Mouse (Mus musculus) MEL (cell line): ENCODE data around the gene Ptpn1.

ENCODE experiments used
- CTCF ChIP-seq, 3 experiments: IDR thresholded peaks in 2 of 3; conservative IDR thresholded peaks in 1 of 3; 2 replicates each; pipeline ENCODE4 v1.5.1; 2011 to 2012; ENCODE audit warnings: low read length in 3 of 3, low read depth in 2 of 3, mild to moderate bottlenecking in 2 of 3, improper control_type of control experiment in 1 of 3, inconsistent platforms in 1 of 3, mixed read lengths in 1 of 3, moderate library complexity in 1 of 3; ENCODE audit not compliant: control insufficient read depth in 1 of 3, insufficient read depth in 1 of 3, poor library complexity in 1 of 3, severe bottlenecking in 1 of 3
- E2F4 ChIP-seq: IDR thresholded peaks from 2 replicates; pipeline ENCODE4 v1.6.1; 2011; ENCODE audit warnings: low read depth, low read length, improper control_type of control experiment, borderline replicate concordance
- EP300 ChIP-seq, 2 experiments: IDR thresholded peaks; 2 replicates each; pipeline ENCODE4 v1.6.1; 2011; ENCODE audit warnings: improper control_type of control experiment in 2 of 2, low read length in 2 of 2, low read depth in 1 of 2, mild to moderate bottlenecking in 1 of 2
- GATA1 ChIP-seq: IDR thresholded peaks from 2 replicates; pipeline ENCODE4 v1.6.1; 2011; ENCODE audit warnings: low read depth, low read length, improper control_type of control experiment
- HCFC1 ChIP-seq: IDR thresholded peaks from 2 replicates; pipeline ENCODE4 v1.6.1; 2012; ENCODE audit warnings: low read depth, mild to moderate bottlenecking, inconsistent platforms, low read length, improper control_type of control experiment, moderate library complexity
- JUND ChIP-seq: IDR thresholded peaks from 2 replicates; pipeline ENCODE4 v1.6.1; 2011; ENCODE audit warnings: low read depth, mild to moderate bottlenecking, improper control_type of control experiment, low read length
- MXI1 ChIP-seq: IDR thresholded peaks from 2 replicates; pipeline ENCODE4 v1.6.1; 2011; ENCODE audit warnings: mild to moderate bottlenecking, low read depth, low read length, improper control_type of control experiment
- MYC ChIP-seq: IDR thresholded peaks from 2 replicates; pipeline ENCODE4 v1.6.1; 2011; ENCODE audit warnings: low read depth, mild to moderate bottlenecking, low read length, improper control_type of control experiment, moderate library complexity
- POLR2A ChIP-seq, 2 experiments: IDR thresholded peaks; 2 replicates each; pipeline ENCODE4 v1.6.1; 2011 to 2012; ENCODE audit warnings: low read length in 2 of 2, mild to moderate bottlenecking in 2 of 2, control low read depth in 1 of 2, improper control_type of control experiment in 1 of 2, low read depth in 1 of 2, moderate library complexity in 1 of 2; ENCODE audit not compliant: control insufficient read depth in 1 of 2, insufficient read depth in 1 of 2, poor library complexity in 1 of 2
- SMC3 ChIP-seq: IDR thresholded peaks from 2 replicates; pipeline ENCODE4 v1.6.1; 2011; ENCODE audit warnings: low read depth, low read length, improper control_type of control experiment
- TBP ChIP-seq: IDR thresholded peaks from 2 replicates; pipeline ENCODE4 v1.8.0; 2011; ENCODE audit warnings: low read depth, low read length, improper control_type of control experiment

DNA sequence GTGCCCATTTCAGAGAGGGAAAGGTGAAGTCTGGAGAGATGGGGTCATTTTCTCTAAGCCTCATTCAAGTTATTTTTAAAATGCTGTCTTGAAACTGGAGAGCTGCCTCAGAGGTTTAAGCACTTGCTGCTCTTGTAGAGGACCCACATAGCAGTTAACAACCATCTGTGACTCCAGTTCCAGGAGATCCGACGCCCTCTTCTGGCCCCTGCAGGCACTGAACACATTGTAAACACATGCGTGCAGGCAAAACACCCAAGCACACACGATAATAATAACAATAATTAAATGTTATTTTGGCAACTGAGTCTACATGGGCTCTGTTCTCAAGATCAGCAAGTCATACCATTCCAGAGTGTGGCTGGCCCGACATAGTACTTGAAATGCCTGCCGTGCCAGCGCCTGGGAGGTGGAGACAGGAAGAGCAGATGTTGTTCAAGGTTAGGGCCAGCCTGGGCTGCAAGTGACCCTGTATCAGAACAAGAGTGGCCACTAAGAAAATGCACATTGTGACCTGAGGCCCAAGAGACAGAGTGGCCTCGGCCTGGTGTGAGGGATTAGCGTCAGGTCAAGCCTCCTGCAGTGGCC is 29.6 kb upstream of the Ptpn1 start:
- TF ChIP-seq EP300 (IDR thresholded peaks at IDR 0.05; ENCODE audit: low read depth in 1 of 2, low read length in 2 of 2) (no peak), POLR2A (IDR thresholded peaks at IDR 0.05; ENCODE audit: control insufficient read depth in 1 of 2, insufficient read depth in 1 of 2, low read depth in 1 of 2, low read length in 2 of 2, poor library complexity in 1 of 2) (no peak), HCFC1 (no peak), TBP (no peak), CTCF (IDR thresholded peaks at IDR 0.05 in 2 of 3, conservative IDR thresholded peaks at IDR 0.05 in 1 of 3; ENCODE audit: control insufficient read depth in 1 of 3, insufficient read depth in 1 of 3, low read depth in 2 of 3, low read length in 3 of 3, poor library complexity in 1 of 3, severe bottlenecking in 1 of 3) (peak; percentile 6 to 43 (median 38); a peak in 4 of 6 replicates), GATA1 (no peak), JUND (no peak), E2F4 (no peak), MYC (no peak), MXI1 (no peak), SMC3 (peak; percentile 25)
